17 mouse cellular contexts compared by ENCODE assay signal in the genomic region with DNA sequence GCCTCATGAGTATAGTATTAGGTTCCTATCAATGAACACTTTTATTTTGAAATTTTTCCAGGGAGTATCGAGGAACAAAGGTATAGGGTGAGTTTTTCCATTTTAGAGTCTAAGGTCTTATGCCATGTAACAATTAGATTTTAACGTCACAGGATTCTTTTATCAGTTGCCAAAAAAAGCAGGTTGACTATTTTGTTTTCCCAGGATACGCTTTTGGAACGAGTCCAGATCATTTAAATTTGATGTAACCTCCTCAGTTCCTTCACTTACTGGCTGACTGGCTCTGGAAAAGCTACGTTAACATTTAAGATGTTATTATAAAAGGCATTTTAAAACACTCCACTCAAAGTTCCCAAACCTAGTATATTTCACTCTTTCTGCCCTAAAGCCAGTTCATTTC. TPM values are rescaled to one million over a fixed set of nuclear protein-coding genes. Genes with fewer than 3 reads are reported as not detected.
"Had no signal": no experiment of that assay in that cellular context is flagged by ENCODE, and none has a peak within 500 bp of the region (broad histone marks: within the 10 kb centered on the region; RNA-seq: fewer than 3 reads in every experiment).

No protein-coding gene starts in this region.

- H3K4me2 ChIP-seq: kidney, embryonic 15.5 days; liver, embryonic 11.5 days; liver, embryonic 15.5 days; midbrain, embryonic 15.5 days had no signal

- H3K36me3 ChIP-seq: kidney, embryonic 15.5 days; liver, embryonic 15.5 days; midbrain, embryonic 15.5 days had no signal

- H3K27ac ChIP-seq: kidney, embryonic 15.5 days; left cerebral cortex, adult 2 months; liver, embryonic 15.5 days; midbrain, embryonic 15.5 days; stomach, postnatal 0 days had no signal

- H3K9me3 ChIP-seq: kidney, embryonic 15.5 days; liver, embryonic 15.5 days had no signal

- H3K4me1 ChIP-seq: kidney, embryonic 15.5 days; liver, embryonic 15.5 days; midbrain, embryonic 15.5 days had no signal

- H3K4me3 ChIP-seq: kidney, embryonic 15.5 days; left cerebral cortex, adult 2 months; liver, embryonic 15.5 days; midbrain, embryonic 15.5 days had no signal

- H3K9ac ChIP-seq: kidney, embryonic 15.5 days; liver, embryonic 15.5 days; midbrain, embryonic 15.5 days had no signal

- DNase-seq: kidney, postnatal 25 days; lung, adult 2 months; lung, postnatal 36 days; thymus, postnatal 14 days had no signal

- ATAC-seq: lung, postnatal 0 days; midbrain, embryonic 15.5 days had no signal

- H3K27me3 ChIP-seq: kidney, embryonic 15.5 days; liver, embryonic 15.5 days; midbrain, embryonic 15.5 days had no signal

RNA-seq across cellular contexts. Expression of a gene that starts 20.8 kb away (rescaled TPM):
- total RNA-seq: layer of hippocampus, postnatal 25 days; left cerebral cortex, adult 2 months; left cerebral cortex, postnatal 14 days; megakaryocyte progenitor cell, adult 5-6 weeks; monocyte, adult 5-6 weeks; neutrophil, adult 5-6 weeks had no signal
- polyA plus RNA-seq: kidney, embryonic 15.5 days; limb, embryonic 11.5 days; liver, embryonic 11.5 days; liver, embryonic 15.5 days; lung, adult 2 months; lung, postnatal 0 days; midbrain, embryonic 15.5 days; stomach, postnatal 0 days had no signal
